Mouse (Mus musculus) adipocyte (in vitro differentiated cells): ENCODE measurements around the gene Vcp.

Source experiments
- DNase-seq: peaks from one replicate; pipeline ENCODE4 v3.0.0-alpha.2; 2016; ENCODE audit warnings: low spot score

The Vcp gene

GRCm38 (mm10) chr4:42969304-42969703 is 31.0 kb downstream of the Vcp start, which contains the start of gene 1700022I11Rik:
Gene 1700022I11Rik (plus strand): TSS chr4:42969604.
- no peak for DNase-seq

- peak; percentile 76 for DNase-seq
Measured at GRCm38 (mm10) chr4:42965039-42965719, 35.1 kb downstream of the Vcp start.

GRCm38 (mm10) chr4:42963480-42963879 is 36.8 kb downstream of the Vcp start:
- DNase-seq: no peak

- DNase-seq: peak; percentile 39
Measured at GRCm38 (mm10) chr4:42961592-42961991, 38.7 kb downstream of the Vcp start.

GRCm38 (mm10) chr4:42959382-42959781 is 40.9 kb downstream of the Vcp start:
- no peak for DNase-seq

GRCm38 (mm10) chr4:42958942-42959341 is 41.4 kb downstream of the Vcp start:
- no peak for DNase-seq

GRCm38 (mm10) chr4:42957979-42958378 is 42.3 kb downstream of the Vcp start:
- DNase-seq: no peak

- DNase-seq: no peak
Measured at GRCm38 (mm10) chr4:42957306-42957705, 43.0 kb downstream of the Vcp start.

GRCm38 (mm10) chr4:42956581-42956980 is 43.7 kb downstream of the Vcp start:
- no peak for DNase-seq

GRCm38 (mm10) chr4:42955200-42955599 is 45.1 kb downstream of the Vcp start:
- no peak for DNase-seq

GRCm38 (mm10) chr4:42954297-42954696 is 46.0 kb downstream of the Vcp start:
- DNase-seq: peak; percentile 55

GRCm38 (mm10) chr4:42953435-42954094 is 46.7 kb downstream of the Vcp start:
- no peak for DNase-seq

- no peak for DNase-seq
Measured at GRCm38 (mm10) chr4:42952563-42952962, 47.7 kb downstream of the Vcp start.

- no peak for DNase-seq
Measured at GRCm38 (mm10) chr4:42951206-42952195, 48.8 kb downstream of the Vcp start.

- peak; percentile 67 for DNase-seq
Measured at GRCm38 (mm10) chr4:42950065-42950558, 50.2 kb downstream of the Vcp start.

- DNase-seq: peak; percentile 97
Measured at GRCm38 (mm10) chr4:42949676-42950051, 50.6 kb downstream of the Vcp start, which contains the start of gene Dnajb5. Gene Dnajb5 (plus strand): TSS chr4:42949814.

GRCm38 (mm10) chr4:42949051-42949675 is 51.1 kb downstream of the Vcp start:
- no peak for DNase-seq

GRCm38 (mm10) chr4:42948527-42948926 is 51.8 kb downstream of the Vcp start:
- no peak for DNase-seq

- no peak for DNase-seq
Measured at GRCm38 (mm10) chr4:42946733-42947290, 53.5 kb downstream of the Vcp start.

- DNase-seq: peak; percentile 62
Measured at GRCm38 (mm10) chr4:42945952-42946351, 54.4 kb downstream of the Vcp start.

GRCm38 (mm10) chr4:42945445-42945844 is 54.9 kb downstream of the Vcp start:
- no peak for DNase-seq
